Mouse (Mus musculus) colon, adult 2 months (tissue): ENCODE results near the gene Abcf2. TPM values are rescaled to one million over a fixed set of nuclear protein-coding genes. Genes with fewer than 3 reads are reported as not detected.

Experiments used
- polyA plus RNA-seq: library from polyadenylated mRNA; depleted of rRNA; stranded (reverse); fragments of >200 nt; gene quantifications from 2 replicates; pipeline ENCODE4 v1.2.3, GENCODE M21; 2012; rRNA removed

The Abcf2 gene
- polyA plus RNA-seq: 33.0 and 34.9 TPM in 2 replicates

DNA sequence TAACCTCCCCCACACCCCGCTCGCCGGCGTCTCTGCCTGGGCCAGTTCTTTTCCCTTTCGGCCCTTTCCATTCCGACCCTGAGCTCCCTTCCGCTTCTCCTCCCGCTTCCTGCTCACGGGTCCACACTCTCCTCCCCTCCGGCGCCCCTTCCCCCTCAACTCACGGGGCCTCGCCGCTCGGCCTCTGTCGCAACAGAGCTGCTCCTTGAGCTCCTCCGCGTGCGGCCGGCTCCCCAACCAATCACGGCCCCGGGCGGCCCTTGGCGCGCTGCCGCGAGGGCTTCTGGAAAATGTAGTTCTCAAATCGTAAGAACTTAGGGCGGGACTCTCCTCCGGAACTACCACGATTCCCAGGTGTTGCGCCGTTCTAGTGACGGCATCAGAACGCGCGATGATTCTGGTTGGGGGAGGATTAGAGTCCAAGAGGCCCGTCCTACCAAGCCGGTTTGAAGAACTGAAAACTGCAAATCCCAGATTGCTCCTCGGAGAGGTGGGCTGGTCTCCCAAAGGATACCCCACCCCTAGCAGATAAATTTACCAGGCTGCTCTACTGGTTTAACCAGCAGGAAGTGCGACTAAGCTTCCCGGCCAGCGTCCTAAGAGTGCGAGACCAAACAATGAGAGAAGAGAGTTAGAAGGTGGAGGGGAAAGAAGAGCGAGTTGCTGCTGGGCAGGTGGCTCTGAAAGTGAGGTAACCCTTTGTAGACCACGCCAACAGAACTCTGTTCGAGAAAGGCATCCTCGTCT lies at the start of gene Abcf2:
Gene Abcf2, minus strand, starts transcription at position 285 of the 747 bp plus-strand sequence.

GRCm38 (mm10) chr5:24623986-24624821 lies 46.9 kb upstream of the Abcf2 start, which contains the start of gene Smarcd3:
Gene Smarcd3 (minus strand): TSS chr5:24624411.

DNA sequence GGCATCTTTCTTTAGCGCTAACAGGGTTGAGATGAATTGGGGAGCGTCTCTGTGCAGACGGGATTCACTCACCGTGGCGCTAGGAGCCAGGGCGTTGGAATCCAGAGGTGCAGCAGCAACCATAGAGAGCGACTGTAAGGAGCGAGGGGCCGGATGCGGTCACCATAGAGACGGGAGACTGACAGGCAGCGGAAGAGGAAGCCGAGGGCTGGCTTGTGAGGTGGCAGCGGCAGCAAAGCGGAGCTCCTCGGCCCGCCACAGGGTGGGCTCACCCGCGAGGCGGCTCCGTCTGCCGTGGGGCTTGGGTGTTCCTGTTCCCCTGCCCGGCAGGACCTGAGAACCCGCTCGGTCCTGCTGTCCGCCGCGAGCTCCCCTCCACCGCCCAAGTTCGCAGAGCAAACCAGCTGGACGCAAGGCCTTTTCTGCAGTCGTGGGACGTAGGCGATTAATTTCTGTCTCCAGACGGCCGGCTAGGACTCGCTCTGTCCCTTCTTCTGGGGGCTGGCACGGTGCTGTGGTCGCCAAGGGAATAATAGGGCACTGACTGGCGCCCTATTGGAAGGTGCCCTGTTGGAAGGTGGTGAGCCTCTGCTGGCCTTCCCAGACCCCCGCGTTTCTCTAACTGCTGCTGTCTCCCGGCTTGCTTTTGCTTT lies 9.4 kb upstream of the Abcf2 start, which contains the start of gene Chpf2:
Gene Chpf2, plus strand, starts transcription at position 195 of the 653 bp plus-strand sequence.

GRCm38 (mm10) chr5:24556709-24557108 lies 20.6 kb downstream of the Abcf2 start, which contains the start of gene 4931409K22Rik:
Gene 4931409K22Rik (minus strand): TSS chr5:24556809.

DNA sequence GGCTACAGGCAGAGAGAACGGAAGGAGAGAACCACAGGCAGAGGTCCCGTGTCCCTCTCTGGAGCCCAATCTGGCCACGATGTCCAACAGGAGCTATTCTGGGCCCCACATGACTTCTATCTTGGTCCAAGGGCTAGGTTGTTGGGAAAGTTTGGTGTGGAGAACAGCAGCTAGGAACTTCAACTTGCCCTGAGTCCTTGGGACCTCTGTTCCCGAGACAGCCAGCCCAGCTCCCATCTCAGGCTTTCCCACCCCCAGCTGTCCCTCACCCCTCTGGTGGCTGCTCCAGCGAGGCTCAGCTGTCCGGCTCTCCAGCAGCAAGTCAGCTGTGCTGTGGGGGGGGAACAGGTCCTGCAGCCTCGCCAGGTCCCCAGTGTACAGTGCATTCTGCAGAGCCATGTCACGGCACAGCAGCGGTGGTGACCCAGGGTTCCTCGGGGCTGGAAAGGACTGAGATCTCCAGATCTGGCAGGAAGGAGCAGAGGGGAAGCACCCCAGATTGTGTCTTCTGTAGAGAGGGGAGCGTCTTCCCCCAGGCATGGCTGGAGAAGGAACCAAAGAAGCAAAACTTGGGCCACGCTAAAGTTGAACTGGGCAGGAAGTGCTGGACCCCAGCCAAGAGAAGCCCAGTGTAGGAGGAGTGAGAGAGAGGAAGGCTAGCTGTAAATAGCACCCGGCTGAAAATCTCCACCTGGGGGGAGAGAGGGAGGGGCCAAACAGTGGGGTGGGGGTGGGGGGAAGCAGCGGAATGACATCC lies 36.7 kb downstream of the Abcf2 start, which contains the start of gene Asb10:
Gene Asb10, minus strand, starts transcription at position 592 of the 757 bp plus-strand sequence.

GRCm38 (mm10) chr5:24526889-24527230 lies 50.4 kb downstream of the Abcf2 start, which contains the start of gene Gbx1:
Gene Gbx1 (minus strand): TSS chr5:24527202.

Other genes with a start within 250 kb of the Abcf2 start
- gene Kcnh2, start 225.9 kb downstream of the Abcf2 start, polyA plus RNA-seq: 45.8 and 63.0 TPM in 2 replicates
- gene Nos3, start 212.7 kb downstream of the Abcf2 start, polyA plus RNA-seq: 5.4 and 6.2 TPM in 2 replicates
- 2.7 and 3.1 TPM in 2 replicates for gene Atg9b, start 185.3 kb downstream of the Abcf2 start, polyA plus RNA-seq
- 87.7 and 110 TPM in 2 replicates for gene Abcb8, start 183.8 kb downstream of the Abcf2 start, polyA plus RNA-seq
- 0.24 and 0.58 TPM in 2 replicates for gene Asic3, start 164.1 kb downstream of the Abcf2 start, polyA plus RNA-seq
- gene Cdk5, start 153.9 kb downstream of the Abcf2 start, polyA plus RNA-seq: 54.6 and 65.0 TPM in 2 replicates
- 204 and 219 TPM in 2 replicates for gene Slc4a2, start 153.6 kb downstream of the Abcf2 start, polyA plus RNA-seq
- 383 and 498 TPM in 2 replicates for gene Fastk, start 132.2 kb downstream of the Abcf2 start, polyA plus RNA-seq
- gene Tmub1, start 129.6 kb downstream of the Abcf2 start, polyA plus RNA-seq: 132 and 162 TPM in 2 replicates
- gene Agap3, start 125.3 kb downstream of the Abcf2 start, polyA plus RNA-seq: 67.4 and 75.9 TPM in 2 replicates
- gene Gbx1, start 50.3 kb downstream of the Abcf2 start, polyA plus RNA-seq: not detected in 2 replicates
- gene Asb10, start 36.5 kb downstream of the Abcf2 start, polyA plus RNA-seq: 0.73 and 1.3 TPM in 2 replicates
- not detected in 2 replicates for gene 4931409K22Rik, start 20.7 kb downstream of the Abcf2 start, polyA plus RNA-seq
- gene Chpf2, start 9.3 kb upstream of the Abcf2 start, polyA plus RNA-seq: 39.3 and 45.2 TPM in 2 replicates
- 26.0 and 26.6 TPM in 2 replicates for gene Smarcd3, start 46.9 kb upstream of the Abcf2 start, polyA plus RNA-seq
- 33.6 and 40.7 TPM in 2 replicates for gene Nub1, start 108.1 kb upstream of the Abcf2 start, polyA plus RNA-seq
- gene Wdr86, start 153.3 kb upstream of the Abcf2 start, polyA plus RNA-seq: 0.77 and 1.3 TPM in 2 replicates
- 6.9 TPM in 1 of 2 replicates, not detected in the other for gene Crygn, start 180.5 kb upstream of the Abcf2 start, polyA plus RNA-seq